Mouse (Mus musculus) spleen, adult 2 months (tissue): Measurements from ENCODE around the gene Tbx19. TPM values are rescaled to one million over a fixed set of nuclear protein-coding genes. Genes with fewer than 3 reads are reported as not detected.

Experiments
- DNase-seq, 2 experiments: peaks; one replicate each; pipeline versions ENCODE4 v3.0.0 to v3.0.0-alpha.2; 2012 to 2021; ENCODE audit warnings: low spot score in 2 of 2, low read depth in 1 of 2
- H3K27ac ChIP-seq: fragments of 200-500 bp; 2 replicates; pipeline ENCODE4 v1.5.1; 2012; ENCODE audit warnings: low read length, inconsistent platforms; ENCODE audit not compliant: insufficient read depth
- H3K27me3 ChIP-seq: fragments of 200-500 bp; 2 replicates; pipeline ENCODE4 v1.6.1; 2012; ENCODE audit warnings: mild to moderate bottlenecking, moderate library complexity, low read length, inconsistent platforms; ENCODE audit not compliant: control insufficient read depth, insufficient read depth
- H3K36me3 ChIP-seq: fragments of 200-500 bp; 2 replicates; pipeline ENCODE4 v1.6.1; 2012; ENCODE audit warnings: mild to moderate bottlenecking, low read length, inconsistent platforms; ENCODE audit not compliant: control insufficient read depth, insufficient read depth
- H3K4me1 ChIP-seq: fragments of 200-500 bp; 2 replicates; pipeline ENCODE4 v1.6.1; 2011; ENCODE audit warnings: inconsistent platforms; ENCODE audit not compliant: control insufficient read depth, insufficient read depth, insufficient read length
- H3K4me3 ChIP-seq: fragments of 200-500 bp; 2 replicates; pipeline ENCODE4 v1.5.1; 2011; ENCODE audit warnings: mild to moderate bottlenecking, inconsistent platforms; ENCODE audit not compliant: insufficient read depth, insufficient read length; ENCODE audit errors: extremely low read depth
- CTCF ChIP-seq: fragments of 200-500 bp; IDR thresholded peaks from 2 replicates; pipeline ENCODE4 v1.5.1; 2011; ENCODE audit warnings: mild to moderate bottlenecking, inconsistent platforms; ENCODE audit not compliant: insufficient read depth, insufficient read length, insufficient replicate concordance; ENCODE audit errors: extremely low read depth
- POLR2A ChIP-seq: fragments of 200-500 bp; IDR thresholded peaks from 2 replicates; pipeline ENCODE4 v1.6.1; 2011; ENCODE audit warnings: low read depth, low read length, inconsistent platforms
- WGBS: fragments of 180-500 bp; shearing (Covaris S2); methylation state at CpG from one replicate; pipeline ENCODE4 v1.1.7; 2018; 5-methylcytosine and 5-hydroxymethylcytosine counted together
- polyA plus RNA-seq: library from polyadenylated mRNA; depleted of rRNA; stranded (reverse); fragments of >200 nt; gene quantifications from 2 replicates; pipeline ENCODE4 v1.2.3, GENCODE M21; 2012

Tbx19 gene
- polyA plus RNA-seq, 1 experiment: 0.16 TPM

DNA sequence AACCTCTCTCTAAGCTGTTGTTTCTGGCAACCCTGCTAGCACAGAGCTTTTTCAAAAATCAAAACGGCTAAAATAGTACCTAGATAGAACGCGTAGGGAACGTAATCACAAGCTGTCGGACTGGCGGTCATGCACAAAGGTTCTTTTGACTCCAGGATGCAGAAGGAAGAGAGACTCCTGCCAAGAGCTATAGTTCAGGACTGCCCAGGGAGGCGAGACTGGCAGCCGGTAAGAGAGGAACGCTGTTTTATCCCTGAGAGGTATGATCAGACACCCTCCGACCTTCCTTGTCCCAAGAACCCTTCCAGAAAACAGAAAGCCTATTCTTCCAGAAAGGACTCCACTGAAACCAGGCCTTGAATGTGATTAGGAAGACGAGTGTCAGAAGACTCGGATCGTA, 31.0 kb upstream of the Tbx19 start:
- no peak for DNase-seq
- 82% methylated on average over 13 of the region's 13 CpGs for WGBS
- Histone ChIP-seq H3K4me3 (no peak overlapping the region), H3K36me3 (0 out of 2 replicates have a peak, but pooled peaks cover 1% of the 10 kb centered on the region), H3K27ac (no peak overlapping the region), H3K27me3 (no peaks in the 10 kb centered on the region), H3K4me1 (peaks cover 10% of the 10 kb centered on the region; the same call in 1 of the 2 replicates)
- TF ChIP-seq POLR2A (no peak), CTCF (no peak)

DNA sequence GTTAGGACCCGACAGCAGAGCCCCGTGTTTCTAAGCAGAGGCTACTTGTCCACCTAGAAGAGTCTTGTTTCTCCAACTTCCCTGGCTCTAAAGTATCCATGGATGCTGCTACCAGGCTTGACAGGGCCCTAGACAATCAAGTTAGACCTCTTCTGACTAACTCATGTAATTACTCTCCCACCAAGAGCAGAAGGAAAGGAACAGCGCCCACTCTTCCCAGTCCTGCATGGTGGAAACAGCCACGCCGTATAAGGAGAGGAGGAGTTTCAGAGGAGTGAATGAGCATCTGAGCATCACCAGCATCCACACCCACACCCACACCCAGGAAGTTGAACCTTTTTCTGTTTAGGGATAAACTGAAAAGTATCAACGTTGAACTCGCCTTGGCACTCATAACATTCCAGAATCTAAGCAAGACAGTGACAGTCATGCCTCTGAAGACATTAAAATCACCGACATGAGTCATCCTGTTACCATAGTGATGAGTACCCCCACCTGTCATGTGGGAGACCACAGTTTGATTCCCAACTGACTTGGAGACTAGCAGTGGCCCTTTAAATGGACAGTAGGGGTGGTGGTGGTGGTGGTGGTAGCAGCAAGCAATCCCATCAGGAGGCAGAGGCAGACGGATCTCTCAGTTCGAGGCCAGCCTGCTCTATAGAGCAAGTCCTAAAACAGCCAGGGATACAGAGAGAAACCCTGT, 30.1 kb upstream of the Tbx19 start:
- Histone ChIP-seq H3K4me1 (peaks cover 10% of the 10 kb centered on the region; the same call in 1 of the 2 replicates), H3K36me3 (0 out of 2 replicates have a peak, but pooled peaks cover 1% of the 10 kb centered on the region), H3K4me3 (no peak overlapping the region), H3K27me3 (no peaks in the 10 kb centered on the region), H3K27ac (no peak overlapping the region)
- WGBS: 86% methylated on average over 10 of the region's 10 CpGs
- TF ChIP-seq POLR2A (no peak), CTCF (no peak)
- DNase-seq: no peak

DNA sequence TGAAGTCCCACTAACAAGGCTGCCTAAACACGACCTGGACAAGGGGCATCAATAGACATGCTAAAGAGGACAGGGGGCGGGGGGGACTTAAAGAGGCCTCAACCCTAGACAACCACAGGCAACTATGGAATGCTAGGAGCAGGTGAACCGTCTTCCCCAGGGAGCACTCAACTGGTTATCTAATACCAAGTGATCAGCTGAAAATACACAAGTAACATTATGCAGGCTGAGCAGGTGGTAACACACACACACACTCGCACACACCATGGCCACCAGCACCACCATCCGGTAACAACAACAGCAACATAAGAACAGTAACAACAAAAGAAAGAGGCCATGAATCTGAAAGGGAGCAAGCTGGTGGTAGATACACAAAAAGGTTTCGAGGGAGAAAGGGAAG, 29.5 kb upstream of the Tbx19 start:
- TF ChIP-seq CTCF (no peak), POLR2A (no peak)
- no peak for DNase-seq
- Histone ChIP-seq H3K27ac (no peak overlapping the region), H3K4me3 (no peak overlapping the region), H3K27me3 (no peaks in the 10 kb centered on the region), H3K36me3 (0 out of 2 replicates have a peak, but pooled peaks cover 1% of the 10 kb centered on the region), H3K4me1 (peaks cover 10% of the 10 kb centered on the region; the same call in 1 of the 2 replicates)
- 91% methylated on average over 6 of the region's 6 CpGs for WGBS

DNA sequence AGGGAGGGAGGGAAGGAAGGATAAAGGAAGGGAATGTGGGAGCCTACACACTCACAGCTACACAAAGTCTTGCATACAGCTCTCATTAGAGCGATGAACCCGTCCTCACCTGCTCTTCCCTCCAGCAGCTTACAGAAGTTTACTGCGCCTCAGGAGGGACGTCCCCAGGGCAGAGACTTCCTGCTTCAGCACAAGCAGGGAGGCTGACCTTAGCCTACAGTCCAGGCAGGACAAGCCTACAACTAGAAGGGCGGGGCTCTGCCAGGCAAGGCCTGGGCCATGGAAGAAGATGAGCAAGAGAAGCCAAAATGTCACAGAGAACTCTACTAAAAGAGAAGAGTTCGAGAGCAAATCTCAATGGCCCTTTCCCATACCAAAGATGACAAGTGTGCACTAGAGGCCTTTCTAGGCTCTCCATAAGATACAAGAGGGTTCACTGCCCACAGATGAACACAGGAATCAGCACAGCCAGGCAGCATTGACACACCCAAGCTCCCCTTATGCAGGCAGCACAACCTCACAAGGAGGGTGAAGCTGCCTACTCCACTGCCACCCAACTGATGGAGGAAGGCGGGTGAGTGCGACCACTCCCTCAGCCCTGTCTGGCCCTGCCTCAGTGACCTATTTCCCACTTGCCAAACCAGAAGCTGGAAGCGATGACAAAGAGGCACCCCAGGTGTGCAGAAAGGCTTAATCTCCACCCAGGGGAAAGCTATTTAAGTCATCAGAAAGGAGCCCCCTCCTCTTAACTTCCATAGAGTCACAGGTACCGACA, 28.4 kb upstream of the Tbx19 start:
- TF ChIP-seq CTCF (no peak), POLR2A (no peak)
- Histone ChIP-seq H3K36me3 (peaks cover 7% of the 10 kb centered on the region; the same call in 1 of the 2 replicates), H3K27ac (peak overlapping the region; percentile 34; the same call in 1 of the 2 replicates), H3K4me1 (peaks cover 10% of the 10 kb centered on the region; the same call in 1 of the 2 replicates), H3K4me3 (no peak overlapping the region), H3K27me3 (no peaks in the 10 kb centered on the region)
- peak in 1 of 2 experiments; percentile 34 for DNase-seq
- whole genome bisulfite sequencing: 57% methylated on average over 10 of the region's 10 CpGs

DNA sequence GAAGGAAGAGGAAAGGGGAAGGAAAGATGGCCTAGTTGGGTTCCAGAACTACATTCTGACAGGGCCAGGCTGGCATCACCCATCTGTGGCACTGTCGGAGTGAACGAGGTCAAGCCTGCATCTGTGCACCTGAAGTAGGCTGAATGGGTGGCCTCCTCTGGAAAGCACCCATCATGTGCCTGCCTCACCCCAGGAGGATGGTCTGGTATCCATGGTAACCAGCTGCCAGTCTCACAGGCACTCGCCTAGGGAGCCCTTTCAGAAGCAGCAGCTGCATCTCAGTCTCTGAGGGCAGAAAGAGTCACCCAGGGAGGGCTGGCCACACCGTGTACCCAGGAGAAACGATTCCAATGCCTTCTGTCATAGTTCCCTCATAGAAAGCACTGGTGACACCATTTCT, 26.8 kb upstream of the Tbx19 start:
- WGBS: 54% methylated on average over 5 of the region's 5 CpGs
- H3K27ac ChIP-seq: no peak overlapping the region
- peaks cover 7% of the 10 kb centered on the region; the same call in 1 of the 2 replicates for H3K4me1 ChIP-seq

DNA sequence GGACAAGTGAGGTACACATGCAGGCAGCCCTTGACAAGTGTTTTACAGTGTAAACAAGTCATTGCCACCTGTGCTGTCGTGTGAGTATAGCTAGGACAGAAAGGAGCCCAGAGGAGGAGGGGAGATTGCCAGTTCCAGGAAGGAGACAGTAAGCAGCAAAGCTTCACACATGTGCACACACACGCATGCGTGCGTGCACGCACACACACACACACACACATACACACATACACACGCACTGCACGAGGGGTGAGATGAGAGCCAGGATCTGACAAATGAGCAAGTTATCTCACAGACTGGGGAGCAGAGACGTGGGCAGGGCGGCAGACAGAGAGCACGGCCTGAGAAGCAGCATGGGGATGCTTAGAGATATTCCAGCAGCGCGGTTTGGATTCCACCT, 25.9 kb upstream of the Tbx19 start:
- H3K36me3 ChIP-seq: peaks cover 23% of the 10 kb centered on the region
- H3K4me3 ChIP-seq: no peak overlapping the region
- peaks cover 5% of the 10 kb centered on the region; the same call in 1 of the 2 replicates for H3K4me1 ChIP-seq
- 93% methylated on average over 12 of the region's 12 CpGs for WGBS
- TF ChIP-seq POLR2A (no peak), CTCF (no peak)
- H3K27ac ChIP-seq: no peak overlapping the region
- no peak for DNase-seq
- H3K27me3 ChIP-seq: no peaks in the 10 kb centered on the region

More for the DNA sequence above, 26.8 kb upstream of the Tbx19 start:
- no peak for TF ChIP-seq CTCF
- no peak for TF ChIP-seq POLR2A
- Histone ChIP-seq H3K4me3 (no peak overlapping the region), H3K36me3 (peaks cover 18% of the 10 kb centered on the region), H3K27me3 (no peaks in the 10 kb centered on the region)
- DNase-seq: no peak

DNA sequence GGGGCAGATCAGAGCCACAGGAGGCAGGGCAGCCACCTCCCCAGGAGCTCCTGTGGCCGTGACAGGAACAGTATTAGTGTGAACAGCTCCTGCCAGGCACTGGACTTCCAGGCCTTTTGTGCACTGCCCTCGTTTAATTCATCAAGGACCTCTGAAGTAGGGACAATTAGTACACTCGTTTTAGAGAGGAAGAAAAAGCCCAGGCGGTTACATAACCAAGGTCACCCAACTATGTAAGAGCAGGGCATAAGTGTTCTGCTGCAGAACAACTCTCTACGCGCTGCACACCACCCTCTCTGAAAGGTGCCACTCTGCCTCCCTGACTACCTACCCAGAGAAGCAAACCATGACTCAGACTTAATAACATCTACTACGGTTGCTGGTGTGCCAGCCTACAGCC, 24.5 kb upstream of the Tbx19 start:
- Histone ChIP-seq H3K27me3 (no peaks in the 10 kb centered on the region), H3K36me3 (peaks cover 26% of the 10 kb centered on the region), H3K4me3 (no peak overlapping the region), H3K4me1 (peaks cover 5% of the 10 kb centered on the region; the same call in 1 of the 2 replicates), H3K27ac (no peak overlapping the region)
- no peak for TF ChIP-seq POLR2A
- no peak for TF ChIP-seq CTCF
- 80% methylated on average over 7 of the region's 7 CpGs for whole genome bisulfite sequencing
- DNase-seq: no peak
